Mouse (Mus musculus) frontal cortex, adult 2 months (tissue): ENCODE data around the gene Fam50a. TPM values are rescaled to one million over a fixed set of nuclear protein-coding genes. Genes with fewer than 3 reads are reported as not detected.

Source experiments
- DNase-seq, 2 experiments: peaks; one replicate each; pipeline ENCODE4 v3.0.0; 2022; ENCODE audit warnings: low spot score in 1 of 2; ENCODE audit errors: extremely low spot score in 1 of 2
- polyA plus RNA-seq: library from polyadenylated mRNA; depleted of rRNA; stranded (reverse); fragments of >200 nt; gene quantifications from 2 replicates; pipeline ENCODE4 v1.2.3, GENCODE M21; 2012; rRNA removed

Gene Fam50a
- polyA plus RNA-seq, result 46.8 and 58.9 TPM in 2 replicates

DNA sequence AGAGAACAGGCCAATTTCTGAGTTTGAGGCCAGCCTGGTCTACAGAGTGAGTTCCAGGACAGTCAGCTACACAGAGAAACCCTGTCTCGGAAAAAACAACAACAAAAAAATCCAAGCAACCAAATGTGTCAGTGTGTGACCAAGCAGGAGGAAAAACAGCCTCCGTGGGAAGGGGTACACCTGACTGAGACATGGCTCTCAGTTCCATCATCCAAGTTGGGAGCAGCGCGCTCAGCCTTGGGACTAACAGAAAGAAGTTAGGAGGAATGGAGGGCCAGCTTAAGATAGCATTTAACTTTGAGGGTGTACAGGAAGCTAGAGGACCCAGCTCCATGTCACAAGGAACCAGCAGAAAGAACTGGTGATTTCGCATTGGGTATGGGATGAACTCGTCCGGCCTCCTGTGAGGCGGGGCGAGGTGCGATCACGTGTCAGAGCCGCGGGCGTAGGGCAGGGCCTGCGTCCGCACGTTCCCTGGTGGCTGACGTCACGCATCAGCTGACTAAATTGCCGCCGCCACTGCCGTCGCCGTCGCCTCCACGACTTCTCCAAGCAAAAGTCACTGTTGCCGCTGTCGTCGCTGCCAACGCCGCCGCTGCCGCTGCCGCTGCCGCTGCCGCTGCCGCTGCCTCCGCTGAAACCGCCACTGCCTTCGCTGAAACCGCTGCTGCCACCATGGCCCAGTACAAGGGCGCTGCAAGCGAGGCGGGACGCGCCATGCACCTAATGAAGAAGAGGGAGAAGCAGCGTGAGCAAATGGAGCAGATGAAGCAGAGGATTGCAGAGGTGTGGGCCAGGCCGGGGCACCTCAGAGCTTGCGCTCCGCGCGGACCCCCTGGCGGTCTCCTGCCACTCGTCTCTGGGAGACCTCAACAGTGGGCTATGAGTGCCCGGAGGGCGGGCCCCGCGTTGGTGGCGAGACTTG, at the start of gene Fam50a:
Fam50a (plus strand) TSS at position 494 of the 925 bp plus-strand sequence.
- DNase-seq, result peak; percentile 81 to 86

- no peak for DNase-seq
Observed at GRCm38 (mm10) chrX:74269736-74270061, 43.1 kb upstream of the Fam50a start.

DNA sequence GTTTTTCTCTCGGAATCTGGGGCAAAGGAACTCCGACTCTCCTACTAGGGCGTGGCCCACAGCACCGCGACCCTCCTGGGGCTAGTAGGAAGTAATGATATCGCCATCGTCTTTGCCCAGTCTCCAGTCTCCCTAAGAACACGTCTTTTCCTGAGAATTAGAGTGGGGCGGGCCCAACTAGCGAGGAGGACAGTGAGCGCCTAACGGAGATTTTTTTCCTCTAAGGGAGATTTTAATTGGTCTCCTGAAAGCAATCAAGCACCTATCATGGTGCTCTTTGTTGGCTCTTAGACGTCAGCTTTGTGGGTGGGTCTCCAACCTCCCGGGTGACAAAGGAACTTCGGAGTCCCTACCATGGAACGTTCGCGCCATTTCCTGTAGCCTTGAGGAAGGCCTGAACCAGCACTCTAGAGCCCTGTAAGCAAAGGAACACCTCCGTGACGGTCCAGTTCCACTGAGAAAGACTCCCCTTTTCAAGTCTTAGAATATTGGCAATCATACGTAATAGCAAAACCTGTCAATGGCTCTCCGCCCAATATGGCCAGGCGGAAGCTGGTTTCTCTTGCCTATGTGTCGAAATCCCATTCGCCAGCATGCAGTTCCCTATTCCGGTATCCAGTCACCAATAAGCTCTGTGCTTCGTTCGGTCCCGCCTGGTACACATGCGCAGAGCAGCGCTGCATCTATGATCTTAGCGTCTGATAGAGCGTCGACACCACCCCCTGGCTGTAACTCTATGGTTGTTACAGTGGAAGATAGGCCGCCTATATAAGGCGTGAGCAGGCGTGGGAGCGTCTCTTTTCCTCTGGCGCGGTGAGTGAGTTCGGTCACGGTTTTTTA, 42.6 kb upstream of the Fam50a start, which contains the start of gene Rpl10:
Rpl10 (plus strand) TSS at position 751 of the 840 bp plus-strand sequence.
- peak; percentile 93 to 94 for DNase-seq

- DNase-seq, result no peak
Observed at GRCm38 (mm10) chrX:74270902-74271551, 41.8 kb upstream of the Fam50a start.

DNA sequence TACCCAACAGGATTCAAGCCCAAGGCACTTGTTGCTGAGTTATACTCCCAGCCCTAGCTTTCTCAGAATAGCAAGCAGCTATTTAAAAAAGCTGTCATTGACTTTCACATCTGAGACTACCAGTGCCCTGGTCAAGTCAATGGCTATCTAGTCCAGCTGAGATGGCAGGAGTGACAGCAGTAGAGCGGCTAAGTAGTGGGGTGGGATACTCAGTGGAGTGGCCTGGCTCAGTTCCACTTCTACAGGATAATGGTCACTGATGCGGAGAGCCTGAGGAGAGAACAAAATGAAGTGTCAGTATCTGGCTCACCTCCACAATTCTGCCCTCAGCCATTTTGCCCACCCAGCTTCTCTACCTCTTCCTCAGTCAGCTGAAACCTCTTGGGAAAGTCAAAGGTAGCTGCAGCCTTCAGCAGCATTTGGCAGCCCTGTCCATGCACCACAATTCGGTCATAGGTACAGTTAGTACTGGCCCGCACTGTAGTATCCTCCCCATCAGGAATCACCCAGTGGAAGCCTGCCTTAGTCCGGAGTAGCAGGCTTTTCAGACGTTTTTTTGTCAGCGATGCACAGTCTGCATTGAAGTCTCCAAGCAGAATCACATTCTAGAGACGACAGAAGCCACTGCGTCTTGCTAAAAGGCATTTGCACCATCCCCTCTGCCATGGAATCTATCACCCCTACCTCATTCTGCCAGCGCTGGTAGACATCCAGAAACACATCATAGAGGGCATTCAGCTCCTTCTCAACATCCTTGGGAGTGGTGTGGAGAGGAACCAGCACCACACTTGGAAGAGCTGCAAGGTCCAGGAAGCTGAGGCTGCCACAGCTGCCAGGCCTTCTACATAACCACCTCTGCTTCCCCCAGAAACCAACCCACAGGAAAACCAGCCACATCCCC, 39.2 kb upstream of the Fam50a start:
- DNase-seq, result no peak

DNA sequence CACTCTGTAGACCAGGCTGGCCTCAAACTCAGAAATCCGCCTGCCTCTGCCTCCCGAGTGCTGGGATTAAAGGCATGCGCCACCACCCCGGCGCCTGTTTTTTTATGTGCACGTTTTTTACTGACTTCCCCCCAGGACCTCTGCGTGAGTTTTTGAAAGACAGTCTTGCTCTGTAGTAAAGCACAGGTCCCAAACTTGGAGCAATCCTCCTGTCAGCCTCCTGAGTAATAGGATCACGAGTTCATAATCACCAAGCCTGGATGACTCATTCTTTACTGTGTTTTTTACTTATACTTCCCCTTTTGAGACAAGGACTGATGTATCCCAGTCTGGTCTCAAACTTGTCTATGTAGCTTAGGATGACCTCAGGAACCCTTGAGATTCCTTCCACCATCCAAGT, 34.9 kb upstream of the Fam50a start:
- no peak for DNase-seq

DNA sequence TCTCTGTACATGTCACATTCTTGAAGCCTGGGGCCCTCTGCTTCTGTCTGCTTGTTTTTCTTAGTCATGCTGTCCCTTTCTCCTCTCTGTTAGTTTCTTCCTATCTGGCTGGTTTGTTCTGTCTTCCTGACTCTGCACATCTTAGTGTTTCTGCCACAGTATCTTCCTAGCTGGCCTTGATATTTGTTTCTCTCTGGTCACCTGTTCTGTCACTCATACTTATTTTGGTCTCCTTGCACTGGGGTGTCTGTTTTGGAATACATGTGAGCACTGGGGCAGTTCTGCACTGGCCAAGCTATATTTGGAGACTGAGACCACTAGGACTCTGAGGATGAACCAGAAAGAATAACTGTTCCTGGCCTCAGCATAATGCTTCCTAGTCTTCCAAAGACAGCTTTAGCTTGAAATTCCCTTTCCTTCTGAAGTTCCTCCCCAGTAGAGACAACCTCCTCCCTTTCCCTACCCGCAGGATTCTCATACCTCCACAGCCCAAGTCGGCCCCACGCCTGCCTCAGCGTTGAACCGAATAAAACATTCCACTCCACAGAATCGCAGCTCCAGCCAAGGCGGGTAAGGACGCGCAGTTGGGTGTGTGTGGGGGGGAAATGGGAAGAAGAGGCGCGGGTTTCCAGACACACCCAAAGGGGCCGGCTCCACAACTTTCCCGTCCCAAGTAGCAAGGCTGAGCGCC, 31.6 kb upstream of the Fam50a start:
- DNase-seq, result no peak

DNA sequence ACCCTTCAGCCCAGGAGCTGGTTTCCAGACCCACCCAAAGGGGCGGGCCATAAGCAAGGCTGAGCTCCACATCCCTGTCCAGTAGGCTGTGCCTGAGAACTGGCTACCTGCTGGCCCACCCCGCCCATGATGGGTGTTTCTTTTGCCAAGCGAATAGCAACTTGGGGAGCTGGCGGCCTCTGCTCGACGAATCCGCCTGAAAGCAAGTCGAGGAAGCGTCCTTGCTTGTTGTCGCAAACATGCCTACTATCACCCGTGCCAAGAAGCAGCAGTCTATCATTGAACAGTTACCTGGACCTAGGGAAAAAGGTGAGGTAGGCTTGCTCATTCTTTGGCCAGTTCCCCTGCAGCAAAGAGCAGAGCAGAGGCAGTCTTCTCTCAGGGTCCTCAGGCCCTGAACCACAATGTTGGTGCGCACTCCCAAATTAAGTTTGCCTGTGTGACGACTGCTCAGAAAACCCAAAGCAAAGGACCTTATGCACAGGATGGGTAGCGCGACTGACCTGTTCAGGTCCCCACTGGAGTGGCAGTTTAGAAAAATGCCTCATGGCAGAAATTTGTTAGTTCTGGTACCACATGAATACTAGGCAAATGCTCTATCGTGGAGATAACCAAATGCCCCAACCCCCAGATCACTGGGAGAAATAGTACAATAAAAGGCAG, 31.0 kb upstream of the Fam50a start, which contains the start of the genes Taz and Dnase1l1:
Taz (plus strand) TSS at position 181 of the 663 bp plus-strand sequence.
Dnase1l1 (minus strand) TSS at position 606 of the 663 bp plus-strand sequence.
- peak; percentile 22 to 57 for DNase-seq

GRCm38 (mm10) chrX:74282395-74283091, 30.3 kb upstream of the Fam50a start:
- peak; percentile 77 to 89 for DNase-seq

- DNase-seq, result no peak
Observed at GRCm38 (mm10) chrX:74283092-74283437, 29.8 kb upstream of the Fam50a start.

GRCm38 (mm10) chrX:74293431-74293830, 19.4 kb upstream of the Fam50a start:
- DNase-seq, result no peak

DNA sequence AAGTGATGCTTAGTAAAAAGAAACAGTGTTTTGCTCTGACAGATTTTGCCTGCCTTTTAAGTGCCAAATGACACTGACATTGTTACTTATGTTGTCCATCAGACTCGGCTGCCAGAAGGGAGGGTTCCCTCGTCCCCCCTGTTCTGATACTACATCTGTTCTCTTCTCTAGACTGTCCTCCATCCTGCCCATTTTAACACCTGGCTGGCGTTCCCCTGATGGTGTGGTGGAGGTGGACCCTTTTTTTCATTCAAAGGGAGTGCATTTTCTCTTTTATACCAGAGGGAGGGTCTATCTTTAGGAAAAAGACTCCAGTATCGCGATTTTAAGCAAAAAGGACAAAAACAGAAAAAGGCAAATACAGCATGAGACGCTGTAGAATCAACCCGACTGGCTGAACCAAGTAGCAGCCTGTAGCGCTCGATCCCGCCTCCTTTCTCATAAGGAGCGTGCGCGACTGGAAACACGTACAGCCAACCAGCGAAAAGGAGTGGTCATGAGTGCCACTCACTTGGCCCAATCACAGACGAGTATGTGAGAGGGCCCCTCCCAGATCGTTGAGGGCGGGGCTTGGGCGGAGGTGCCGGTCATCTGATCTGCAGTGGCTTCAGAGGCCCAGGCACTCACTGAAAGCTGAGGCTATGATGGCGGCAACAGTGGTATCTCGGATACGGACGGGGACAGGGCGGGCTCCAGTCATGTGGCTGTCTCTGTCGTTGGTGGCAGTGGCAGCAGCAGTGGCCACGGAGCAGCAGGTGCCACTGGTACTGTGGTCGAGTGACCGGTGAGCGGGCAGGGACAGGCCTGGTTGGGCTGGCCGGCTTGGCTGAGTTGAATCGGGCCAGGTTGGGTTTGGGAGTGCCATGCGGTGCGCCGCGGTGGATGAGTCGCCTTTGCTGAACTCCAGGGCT, 16.0 kb upstream of the Fam50a start, which contains the start of gene Atp6ap1:
Atp6ap1 (plus strand) TSS at position 560 of the 911 bp plus-strand sequence.
- peak; percentile 92 to 93 for DNase-seq

GRCm38 (mm10) chrX:74298348-74298747, 14.5 kb upstream of the Fam50a start:
- no peak for DNase-seq

- DNase-seq, result no peak
Observed at GRCm38 (mm10) chrX:74299721-74300120, 13.1 kb upstream of the Fam50a start.

DNA sequence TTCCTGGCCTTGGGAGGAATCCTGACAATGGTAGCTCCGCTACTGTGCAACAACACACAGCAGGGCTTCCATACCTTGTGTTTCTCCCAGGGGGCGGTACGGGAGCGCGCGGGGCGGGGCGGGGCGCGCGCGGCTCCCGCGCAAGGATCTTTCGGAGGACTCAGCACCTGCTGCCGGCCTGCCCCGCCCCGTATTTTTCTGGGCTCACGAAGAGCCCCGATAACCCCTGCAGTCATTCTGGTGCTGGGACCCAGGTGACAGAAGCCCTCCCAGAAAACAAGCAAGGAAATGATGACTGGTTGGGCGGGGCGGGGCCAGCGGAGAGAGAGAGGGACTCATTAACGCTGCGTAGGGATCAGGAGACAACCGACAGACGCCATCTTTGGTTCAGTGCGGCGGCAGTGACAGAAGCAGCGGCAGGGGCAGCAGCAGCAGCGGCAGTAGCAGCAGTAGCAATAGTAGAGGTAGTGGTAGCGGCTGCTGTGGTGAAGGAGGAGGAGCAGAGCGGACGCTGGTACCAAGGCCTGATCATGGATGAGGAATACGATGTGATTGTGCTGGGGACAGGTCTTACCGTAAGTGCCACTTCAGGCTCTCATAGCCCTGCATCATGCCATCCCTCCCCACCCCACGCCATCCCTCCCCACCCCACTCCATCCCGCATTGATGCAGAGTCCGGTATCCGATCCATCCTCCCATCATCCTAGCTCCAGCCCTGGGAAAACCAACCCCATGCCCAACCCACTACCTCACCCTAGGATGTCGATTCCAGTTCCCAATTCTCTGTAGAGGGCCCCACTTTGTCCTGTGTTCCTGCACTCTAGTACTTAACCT, 7.7 kb upstream of the Fam50a start, which contains the start of gene Gdi1:
Gdi1 (plus strand) TSS at position 132 of the 834 bp plus-strand sequence.
- DNase-seq, result peak; percentile 20 to 72

DNA sequence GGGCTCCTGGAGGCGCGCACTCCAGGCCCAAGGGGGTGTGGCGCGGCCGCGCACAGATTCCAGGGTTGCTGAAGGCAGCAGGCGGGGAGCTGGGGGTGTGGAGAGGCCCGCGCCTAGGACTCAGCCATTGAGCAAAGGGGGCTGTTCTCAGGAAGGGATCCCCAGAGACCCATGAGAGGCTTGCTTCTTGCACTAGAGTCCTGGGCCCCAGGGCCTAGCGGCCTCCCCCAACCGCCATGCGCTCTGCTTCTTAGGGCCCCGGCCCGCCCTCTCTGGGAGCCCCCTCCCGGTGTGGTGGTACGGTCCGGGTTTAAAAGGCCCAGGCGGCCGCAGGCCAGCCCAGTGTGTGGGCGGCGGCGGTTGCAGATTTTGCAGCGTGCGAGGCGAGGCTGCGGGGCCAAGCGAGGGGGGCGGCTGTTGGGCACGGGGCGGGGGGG, 15.9 kb downstream of the Fam50a start, which contains the start of gene Plxna3:
Plxna3 (plus strand) TSS at position 342 of the 437 bp plus-strand sequence.
- peak in 1 of 2 experiments; percentile 53 for DNase-seq
